9 mouse cellular contexts compared by ENCODE assay signal in genomic region chr8:121258126-121258792, GRCm38 (mm10).
DNase-seq lines count a peak whose midpoint lies in the region; ATAC-seq and TF ChIP-seq lines count a peak whose summit lies in the region.
"Had no signal": no experiment of that assay in that cellular context is flagged by ENCODE, and none has a peak within 500 bp of the region (broad histone marks: within the 10 kb centered on the region; RNA-seq: fewer than 3 reads in every experiment).

No protein-coding gene starts in this region.

- no peak overlapping the region for H3K4me2 ChIP-seq in intestine, embryonic 16.5 days (ENCODE audit: low read depth, low read length)
- no peak overlapping the region for H3K4me2 ChIP-seq in intestine, embryonic 15.5 days (replicated peaks)
- peak overlapping the region; percentile 1; the same call in 1 of the 2 replicates for H3K4me2 ChIP-seq in kidney, postnatal 0 days (ENCODE audit: low read length)

- no peaks in the 10 kb centered on the region for H3K27me3 ChIP-seq in intestine, embryonic 16.5 days (replicated peaks; ENCODE audit: control insufficient read depth, insufficient read depth, low read length)
- H3K27me3 ChIP-seq in intestine, embryonic 15.5 days (replicated peaks) = 0 out of 2 replicates have a peak, but pooled peaks cover under 1% of the 10 kb centered on the region
- H3K27me3 ChIP-seq in kidney, postnatal 0 days (ENCODE audit: insufficient read depth, low read length) = no peaks in the 10 kb centered on the region

- ATAC-seq in intestine, embryonic 16.5 days = no peak
- no peak for ATAC-seq in intestine, embryonic 15.5 days
- peak; percentile 80 for ATAC-seq in kidney, postnatal 0 days (replicated peaks; ENCODE audit: low FRiP score, low read depth)
- ATAC-seq: inflammation-experienced regulatory T-cells, adult 6 months had no signal

- no peak for TF ChIP-seq CTCF in kidney, postnatal 0 days (IDR thresholded peaks at IDR 0.05; ENCODE audit: low read depth)

- H3K4me1 ChIP-seq in intestine, embryonic 16.5 days (ENCODE audit: control insufficient read depth, insufficient read depth, low read length) = peaks cover 6% of the 10 kb centered on the region; the same call in 1 of the 2 replicates
- H3K4me1 ChIP-seq in intestine, embryonic 15.5 days (replicated peaks) = peaks cover 22% of the 10 kb centered on the region
- H3K4me1 ChIP-seq in kidney, postnatal 0 days (replicated peaks; ENCODE audit: insufficient read depth, low read length) = peaks cover 20% of the 10 kb centered on the region

- DNase-seq in urinary bladder, postnatal 14 days (ENCODE audit: low spot score) = peak; percentile 24
- DNase-seq in urinary bladder, adult 2 months (ENCODE audit: low spot score) = no peak
- peak; percentile 94 for DNase-seq in kidney, postnatal 0 days (ENCODE audit: low spot score)
- no peak for DNase-seq in frontal cortex, postnatal 10 days (ENCODE audit: low spot score in 2 of 2)
- no peak for DNase-seq in testis, postnatal 10 days (ENCODE audit: low spot score)
- DNase-seq: cerebellum, adult 9-11 months had no signal

- no peaks in the 10 kb centered on the region for H3K9me3 ChIP-seq in intestine, embryonic 16.5 days (ENCODE audit: control insufficient read depth, low read length)
- H3K9me3 ChIP-seq in intestine, embryonic 15.5 days = no peaks in the 10 kb centered on the region
- no peaks in the 10 kb centered on the region for H3K9me3 ChIP-seq in kidney, postnatal 0 days (replicated peaks; ENCODE audit: low read length)

- no peak overlapping the region for H3K27ac ChIP-seq in intestine, embryonic 16.5 days (ENCODE audit: low read length)
- no peak overlapping the region for H3K27ac ChIP-seq in intestine, embryonic 15.5 days
- H3K27ac ChIP-seq in kidney, postnatal 0 days = peak overlapping the region; percentile 75

- H3K4me3 ChIP-seq in intestine, embryonic 16.5 days (ENCODE audit: low read length) = no peak overlapping the region
- H3K4me3 ChIP-seq in intestine, embryonic 15.5 days (replicated peaks) = no peak overlapping the region
- no peak overlapping the region for H3K4me3 ChIP-seq in kidney, postnatal 0 days (replicated peaks; ENCODE audit: low read depth, low read length)

- 0 out of 2 replicates have a peak overlapping the region, but pooled peaks have one; percentile 38 for H3K9ac ChIP-seq in intestine, embryonic 16.5 days (ENCODE audit: low read depth, low read length)
- no peak overlapping the region for H3K9ac ChIP-seq in intestine, embryonic 15.5 days
- no peak overlapping the region for H3K9ac ChIP-seq in kidney, postnatal 0 days (ENCODE audit: low read depth, low read length)

- WGBS in intestine, embryonic 16.5 days = 32% methylated on average over 21 of the region's 21 CpGs
- 29% methylated on average over 21 of the region's 21 CpGs for WGBS in intestine, embryonic 15.5 days
- WGBS in kidney, postnatal 0 days = 7% methylated on average over 21 of the region's 21 CpGs

- no peaks in the 10 kb centered on the region for H3K36me3 ChIP-seq in intestine, embryonic 16.5 days (ENCODE audit: control insufficient read depth, insufficient read depth, low read length)
- no peaks in the 10 kb centered on the region for H3K36me3 ChIP-seq in intestine, embryonic 15.5 days
- no peaks in the 10 kb centered on the region for H3K36me3 ChIP-seq in kidney, postnatal 0 days (ENCODE audit: insufficient read depth, low read length)

Comparison
In these comparisons a context has a peak if more than half of its experiments do, and no peak if none do; other contexts are left out.
1. DNase-seq: peak in urinary bladder, postnatal 14 days (single experiment) and kidney, postnatal 0 days (single experiment); none in urinary bladder, adult 2 months (single experiment), frontal cortex, postnatal 10 days (0 of 2) and testis, postnatal 10 days (single experiment).